Comparison of ENCODE assay signal across 11 mouse cellular contexts in genomic region chr2:36217692-36218233, GRCm38 (mm10). TPM values are rescaled to one million over a fixed set of nuclear protein-coding genes. Genes with fewer than 3 reads are reported as not detected.
DNase-seq lines count a peak whose midpoint lies in the region; ATAC-seq lines count a peak whose summit lies in the region.
"Had no signal": no experiment of that assay in that cellular context is flagged by ENCODE, and none has a peak within 500 bp of the region (broad histone marks: within the 10 kb centered on the region; RNA-seq: fewer than 3 reads in every experiment).

No protein-coding gene starts in this region.

- peak overlapping the region; percentile 69 for H3K27ac ChIP-seq in heart, embryonic 13.5 days (replicated peaks)
- H3K27ac ChIP-seq in liver, embryonic 11.5 days (ENCODE audit: low read depth, low read length): peak overlapping the region; percentile 74
- peak overlapping the region; percentile 65 for H3K27ac ChIP-seq in liver, embryonic 13.5 days
- H3K27ac ChIP-seq in stomach, embryonic 15.5 days: 0 out of 2 replicates have a peak overlapping the region, but pooled peaks have one; percentile 59
- no peak overlapping the region for H3K27ac ChIP-seq in hindbrain, embryonic 10.5 days
- no peak overlapping the region for H3K27ac ChIP-seq in midbrain, embryonic 13.5 days

- H3K4me3 ChIP-seq in heart, embryonic 13.5 days: no peak overlapping the region
- H3K4me3 ChIP-seq in liver, embryonic 11.5 days (ENCODE audit: low read depth, low read length): peak overlapping the region; percentile 20
- no peak overlapping the region for H3K4me3 ChIP-seq in liver, embryonic 13.5 days (replicated peaks)
- no peak overlapping the region for H3K4me3 ChIP-seq in stomach, embryonic 15.5 days (replicated peaks)
- no peak overlapping the region for H3K4me3 ChIP-seq in hindbrain, embryonic 10.5 days
- no peak overlapping the region for H3K4me3 ChIP-seq in midbrain, embryonic 13.5 days (replicated peaks)

- peak overlapping the region; percentile 45 for H3K4me2 ChIP-seq in heart, embryonic 13.5 days
- H3K4me2 ChIP-seq in liver, embryonic 11.5 days: peak overlapping the region; percentile 41; the same call in 1 of the 2 replicates
- peak overlapping the region; percentile 12; the same call in 1 of the 2 replicates for H3K4me2 ChIP-seq in liver, embryonic 13.5 days
- no peak overlapping the region for H3K4me2 ChIP-seq in stomach, embryonic 15.5 days
- H3K4me2 ChIP-seq in midbrain, embryonic 13.5 days (replicated peaks): no peak overlapping the region

- H3K27me3 ChIP-seq in heart, embryonic 13.5 days (replicated peaks): no peaks in the 10 kb centered on the region
- H3K27me3 ChIP-seq in liver, embryonic 11.5 days (replicated peaks; ENCODE audit: control insufficient read depth, insufficient read depth, low read length): no peaks in the 10 kb centered on the region
- peaks cover 7% of the 10 kb centered on the region for H3K27me3 ChIP-seq in liver, embryonic 13.5 days
- H3K27me3 ChIP-seq in stomach, embryonic 15.5 days (replicated peaks): no peaks in the 10 kb centered on the region
- H3K27me3 ChIP-seq in hindbrain, embryonic 10.5 days (ENCODE audit: insufficient read depth, poor library complexity, severe bottlenecking): peaks cover 8% of the 10 kb centered on the region
- H3K27me3 ChIP-seq in midbrain, embryonic 13.5 days: peaks cover 12% of the 10 kb centered on the region

- ATAC-seq in heart, embryonic 13.5 days (ENCODE audit: extremely low read depth, insufficient number of reproducible peaks, low FRiP score, low TSS enrichment): no peak
- no peak for ATAC-seq in liver, embryonic 11.5 days (replicated peaks; ENCODE audit: low FRiP score)
- ATAC-seq in liver, embryonic 13.5 days (ENCODE audit: low read depth): no peak
- ATAC-seq in stomach, embryonic 15.5 days (ENCODE audit: insufficient read depth, low FRiP score, low read depth): 0 out of 2 replicates have a peak, but pooled peaks have one; percentile 6
- no peak for ATAC-seq in midbrain, embryonic 13.5 days
- ATAC-seq: intestine, postnatal 0 days had no signal

- H3K9ac ChIP-seq in heart, embryonic 13.5 days: peak overlapping the region; percentile 51
- peak overlapping the region; percentile 25; the same call in 1 of the 2 replicates for H3K9ac ChIP-seq in liver, embryonic 11.5 days (ENCODE audit: low read depth, low read length)
- H3K9ac ChIP-seq in liver, embryonic 13.5 days: no peak overlapping the region
- H3K9ac ChIP-seq in stomach, embryonic 15.5 days: no peak overlapping the region
- H3K9ac ChIP-seq in midbrain, embryonic 13.5 days (replicated peaks): no peak overlapping the region

- no peaks in the 10 kb centered on the region for H3K36me3 ChIP-seq in heart, embryonic 13.5 days
- no peaks in the 10 kb centered on the region for H3K36me3 ChIP-seq in liver, embryonic 11.5 days (ENCODE audit: control insufficient read depth, insufficient read depth, low read length)
- H3K36me3 ChIP-seq in liver, embryonic 13.5 days: no peaks in the 10 kb centered on the region
- no peaks in the 10 kb centered on the region for H3K36me3 ChIP-seq in stomach, embryonic 15.5 days
- no peaks in the 10 kb centered on the region for H3K36me3 ChIP-seq in hindbrain, embryonic 10.5 days
- no peaks in the 10 kb centered on the region for H3K36me3 ChIP-seq in midbrain, embryonic 13.5 days

- no peak for DNase-seq in heart, adult 8-10 months (ENCODE audit: low spot score)
- DNase-seq in liver, embryonic 11.5 days (ENCODE audit: low spot score): no peak
- no peak for DNase-seq in liver
- no peak for DNase-seq in liver, embryonic 13.5 days
- DNase-seq in hindbrain, embryonic 10.5 days (ENCODE audit: low spot score): no peak
- DNase-seq: right cerebral cortex, postnatal 14 days; thymus, postnatal 36 days had no signal

- H3K4me1 ChIP-seq in heart, embryonic 13.5 days: peaks cover 40% of the 10 kb centered on the region
- peaks cover 8% of the 10 kb centered on the region; the same call in 1 of the 2 replicates for H3K4me1 ChIP-seq in liver, embryonic 11.5 days (replicated peaks; ENCODE audit: control insufficient read depth, insufficient read depth, low read length)
- peaks cover 20% of the 10 kb centered on the region for H3K4me1 ChIP-seq in liver, embryonic 13.5 days (replicated peaks)
- H3K4me1 ChIP-seq in stomach, embryonic 15.5 days: peaks cover 27% of the 10 kb centered on the region
- H3K4me1 ChIP-seq in hindbrain, embryonic 10.5 days (replicated peaks): peaks cover 21% of the 10 kb centered on the region
- 0 out of 2 replicates have a peak, but pooled peaks cover 8% of the 10 kb centered on the region for H3K4me1 ChIP-seq in midbrain, embryonic 13.5 days (replicated peaks)

- WGBS in heart, embryonic 13.5 days: 29% methylated on average over 5 of the region's 5 CpGs
- 25% methylated on average over 5 of the region's 5 CpGs for WGBS in liver, embryonic 11.5 days
- WGBS in liver, embryonic 13.5 days (ENCODE audit: insufficient replicate concordance): 21% methylated on average over 5 of the region's 5 CpGs
- 40% methylated on average over 5 of the region's 5 CpGs for WGBS in stomach, embryonic 15.5 days
- WGBS in hindbrain, embryonic 10.5 days: 55% methylated on average over 5 of the region's 5 CpGs
- 48% methylated on average over 5 of the region's 5 CpGs for WGBS in midbrain, embryonic 13.5 days

- no peaks in the 10 kb centered on the region for H3K9me3 ChIP-seq in heart, embryonic 13.5 days
- H3K9me3 ChIP-seq in liver, embryonic 11.5 days (ENCODE audit: control insufficient read depth, low read length): no peaks in the 10 kb centered on the region
- no peaks in the 10 kb centered on the region for H3K9me3 ChIP-seq in liver, embryonic 13.5 days (replicated peaks)
- H3K9me3 ChIP-seq in stomach, embryonic 15.5 days: no peaks in the 10 kb centered on the region
- no peaks in the 10 kb centered on the region for H3K9me3 ChIP-seq in hindbrain, embryonic 10.5 days
- no peaks in the 10 kb centered on the region for H3K9me3 ChIP-seq in midbrain, embryonic 13.5 days

RNA-seq across cellular contexts. Expression of gene Ptgs1, which starts 12.5 kb away (rescaled TPM):
- 23.3 and 25.2 TPM in 2 replicates for polyA plus RNA-seq in heart, embryonic 13.5 days (2015; fragmentation: Nextera tagmentation; extraction: Ambion mirVana)
- 10 to 100 TPM; 10.9 to 23.6 (median 16.1) TPM for total RNA-seq in heart, adult 8-10 months (2022)
- polyA plus RNA-seq in liver, embryonic 11.5 days (2014; fragmentation: Nextera tagmentation; extraction: Ambion mirVana): 28.6 and 30.3 TPM in 2 replicates
- 18.6 and 20.5 TPM in 2 replicates for polyA plus RNA-seq in liver, embryonic 13.5 days (2015; fragmentation: Nextera tagmentation; extraction: Ambion mirVana)
- 27.9 and 31.3 TPM in 2 replicates for polyA plus RNA-seq in stomach, embryonic 15.5 days (2015; fragmentation: Nextera tagmentation; extraction: Ambion mirVana)
- polyA plus RNA-seq in hindbrain, embryonic 10.5 days (2016; fragmentation: Nextera tagmentation; extraction: Ambion mirVana): 4.5 and 5.2 TPM in 2 replicates
- polyA plus RNA-seq in midbrain, embryonic 13.5 days (2015; fragmentation: Nextera tagmentation; extraction: Ambion mirVana): 2.9 and 3.7 TPM in 2 replicates

Comparison
In these comparisons a context has a peak if more than half of its experiments do, and no peak if none do; other contexts are left out.
1. H3K9ac ChIP-seq: peak in heart, embryonic 13.5 days (single experiment) and liver, embryonic 11.5 days (single experiment); none in liver, embryonic 13.5 days (single experiment), stomach, embryonic 15.5 days (single experiment) and midbrain, embryonic 13.5 days (single experiment).
2. H3K27ac ChIP-seq: peak in heart, embryonic 13.5 days (single experiment), liver, embryonic 11.5 days (single experiment), liver, embryonic 13.5 days (single experiment) and stomach, embryonic 15.5 days (single experiment); none in hindbrain, embryonic 10.5 days (single experiment) and midbrain, embryonic 13.5 days (single experiment).
3. H3K4me2 ChIP-seq: peak in heart, embryonic 13.5 days (single experiment), liver, embryonic 11.5 days (single experiment) and liver, embryonic 13.5 days (single experiment); none in stomach, embryonic 15.5 days (single experiment) and midbrain, embryonic 13.5 days (single experiment).